Mouse (Mus musculus) bone marrow, adult 2 months (tissue): ENCODE results near the gene Gm49711. TPM values are rescaled to one million over a fixed set of nuclear protein-coding genes. Genes with fewer than 3 reads are reported as not detected.

Source experiments
- H3K27ac ChIP-seq: fragments of 200-500 bp; 2 replicates; pipeline ENCODE4 v1.5.1; 2012; ENCODE audit warnings: low read depth, mild to moderate bottlenecking, control low read depth, inconsistent platforms, low read length; ENCODE audit not compliant: control insufficient read depth, poor library complexity, insufficient read depth
- H3K4me1 ChIP-seq: fragments of 200-500 bp; 2 replicates; pipeline ENCODE4 v1.6.1; 2011; ENCODE audit warnings: low read length; ENCODE audit not compliant: control insufficient read depth, insufficient read depth
- H3K4me3 ChIP-seq: fragments of 200-500 bp; replicated peaks from 2 replicates; pipeline ENCODE3; 2011; ENCODE audit warnings: mild to moderate bottlenecking, low read depth, low read length, control low read depth; ENCODE audit not compliant: control insufficient read depth
- CTCF ChIP-seq: fragments of 200-500 bp; IDR thresholded peaks from 2 replicates; pipeline ENCODE4 v1.5.1; 2011; ENCODE audit warnings: low read length, control low read depth; ENCODE audit not compliant: control insufficient read depth, insufficient read depth
- POLR2A ChIP-seq: fragments of 200-500 bp; IDR thresholded peaks from 2 replicates; pipeline ENCODE4 v1.6.1; 2011; ENCODE audit warnings: low read depth, mild to moderate bottlenecking, control low read depth, low read length, borderline replicate concordance; ENCODE audit not compliant: control insufficient read depth
- WGBS: fragments of 180-500 bp; shearing (Covaris S2); methylation state at CpG from one replicate; pipeline ENCODE4 v1.1.7; 2018; 5-methylcytosine and 5-hydroxymethylcytosine counted together
- polyA plus RNA-seq: library from polyadenylated mRNA; stranded (reverse); fragments of >200 nt; gene quantifications from 2 replicates; pipeline ENCODE4 v1.2.4, GENCODE M21; 2011; ENCODE audit warnings: low replicate concordance; ENCODE audit not compliant: missing spikeins, insufficient read depth, insufficient read length

The Gm49711 gene
- polyA plus RNA-seq, 1 experiment, result not detected

GRCm38 (mm10) chr16:92104332-92104590 lies 46.1 kb downstream of the Gm49711 start:
- 64% methylated on average over 2 of the region's 2 CpGs for WGBS
- H3K4me3 ChIP-seq, result no peak overlapping the region
- no peak overlapping the region for H3K27ac ChIP-seq
- no peaks in the 10 kb centered on the region for H3K4me1 ChIP-seq
- no peak for TF ChIP-seq POLR2A
- no peak for TF ChIP-seq CTCF

- TF ChIP-seq POLR2A, result no peak
- TF ChIP-seq CTCF, result no peak
- no peak overlapping the region for H3K4me3 ChIP-seq
- 88% methylated on average over 2 of the region's 2 CpGs for WGBS
- no peak overlapping the region for H3K27ac ChIP-seq
- H3K4me1 ChIP-seq, result no peaks in the 10 kb centered on the region
Observed at GRCm38 (mm10) chr16:92104951-92105350, 46.8 kb downstream of the Gm49711 start.

GRCm38 (mm10) chr16:92105631-92106030 lies 47.5 kb downstream of the Gm49711 start:
- Histone ChIP-seq H3K4me1 (no peaks in the 10 kb centered on the region), H3K4me3 (no peak overlapping the region), H3K27ac (no peak overlapping the region)
- 53% methylated on average over 3 of the region's 3 CpGs for WGBS
- no peak for TF ChIP-seq POLR2A
- no peak for TF ChIP-seq CTCF

- Histone ChIP-seq H3K4me3 (no peak overlapping the region), H3K27ac (no peak overlapping the region), H3K4me1 (no peaks in the 10 kb centered on the region)
- no peak for TF ChIP-seq POLR2A
- no peak for TF ChIP-seq CTCF
- 71% methylated on average over 5 of the region's 5 CpGs for WGBS
Observed at GRCm38 (mm10) chr16:92107346-92107745, 49.2 kb downstream of the Gm49711 start.

GRCm38 (mm10) chr16:92114706-92115241 lies 56.7 kb downstream of the Gm49711 start:
- TF ChIP-seq CTCF (no peak), POLR2A (no peak)
- 85% methylated on average over 5 of the region's 5 CpGs for WGBS
- Histone ChIP-seq H3K27ac (no peak overlapping the region), H3K4me1 (no peaks in the 10 kb centered on the region), H3K4me3 (no peak overlapping the region)

- no peak for TF ChIP-seq CTCF
- no peak for TF ChIP-seq POLR2A
- Histone ChIP-seq H3K4me1 (no peaks in the 10 kb centered on the region), H3K4me3 (no peak overlapping the region), H3K27ac (no peak overlapping the region)
- WGBS, result 71% methylated on average over 20 of the region's 20 CpGs
Observed at GRCm38 (mm10) chr16:92115611-92116421, 57.7 kb downstream of the Gm49711 start.

- no peak overlapping the region for H3K4me3 ChIP-seq
- TF ChIP-seq POLR2A, result no peak
- no peak for TF ChIP-seq CTCF
- 80% methylated on average over 9 of the region's 9 CpGs for WGBS
- H3K27ac ChIP-seq, result no peak overlapping the region
- no peaks in the 10 kb centered on the region for H3K4me1 ChIP-seq
Observed at GRCm38 (mm10) chr16:92117337-92118209, 59.5 kb downstream of the Gm49711 start.

GRCm38 (mm10) chr16:92119013-92119515 lies 60.9 kb downstream of the Gm49711 start:
- no peak overlapping the region for H3K27ac ChIP-seq
- TF ChIP-seq CTCF (no peak), POLR2A (no peak)
- 81% methylated on average over 13 of the region's 13 CpGs for WGBS
- H3K4me1 ChIP-seq, result no peaks in the 10 kb centered on the region
- H3K4me3 ChIP-seq, result no peak overlapping the region
